Mouse (Mus musculus) bone marrow, adult 2 months (tissue): ENCODE data around the gene Phactr2. TPM values are rescaled to one million over a fixed set of nuclear protein-coding genes. Genes with fewer than 3 reads are reported as not detected.

Experiments
- H3K27ac ChIP-seq: fragments of 200-500 bp; 2 replicates; pipeline ENCODE4 v1.5.1; 2012; ENCODE audit warnings: low read depth, mild to moderate bottlenecking, control low read depth, inconsistent platforms, low read length; ENCODE audit not compliant: control insufficient read depth, poor library complexity, insufficient read depth
- H3K4me1 ChIP-seq: fragments of 200-500 bp; 2 replicates; pipeline ENCODE4 v1.6.1; 2011; ENCODE audit warnings: low read length; ENCODE audit not compliant: control insufficient read depth, insufficient read depth
- H3K4me3 ChIP-seq: fragments of 200-500 bp; replicated peaks from 2 replicates; pipeline ENCODE3; 2011; ENCODE audit warnings: mild to moderate bottlenecking, low read depth, low read length, control low read depth; ENCODE audit not compliant: control insufficient read depth
- CTCF ChIP-seq: fragments of 200-500 bp; IDR thresholded peaks from 2 replicates; pipeline ENCODE4 v1.5.1; 2011; ENCODE audit warnings: low read length, control low read depth; ENCODE audit not compliant: control insufficient read depth, insufficient read depth
- POLR2A ChIP-seq: fragments of 200-500 bp; IDR thresholded peaks from 2 replicates; pipeline ENCODE4 v1.6.1; 2011; ENCODE audit warnings: low read depth, mild to moderate bottlenecking, control low read depth, low read length, borderline replicate concordance; ENCODE audit not compliant: control insufficient read depth
- WGBS: fragments of 180-500 bp; shearing (Covaris S2); methylation state at CpG from one replicate; pipeline ENCODE4 v1.1.7; 2018; 5-methylcytosine and 5-hydroxymethylcytosine counted together
- polyA plus RNA-seq: library from polyadenylated mRNA; stranded (reverse); fragments of >200 nt; gene quantifications from 2 replicates; pipeline ENCODE4 v1.2.4, GENCODE M21; 2011; ENCODE audit warnings: low replicate concordance; ENCODE audit not compliant: missing spikeins, insufficient read depth, insufficient read length

Gene Phactr2
- polyA plus RNA-seq, 1 experiment, result 12.8 TPM

DNA sequence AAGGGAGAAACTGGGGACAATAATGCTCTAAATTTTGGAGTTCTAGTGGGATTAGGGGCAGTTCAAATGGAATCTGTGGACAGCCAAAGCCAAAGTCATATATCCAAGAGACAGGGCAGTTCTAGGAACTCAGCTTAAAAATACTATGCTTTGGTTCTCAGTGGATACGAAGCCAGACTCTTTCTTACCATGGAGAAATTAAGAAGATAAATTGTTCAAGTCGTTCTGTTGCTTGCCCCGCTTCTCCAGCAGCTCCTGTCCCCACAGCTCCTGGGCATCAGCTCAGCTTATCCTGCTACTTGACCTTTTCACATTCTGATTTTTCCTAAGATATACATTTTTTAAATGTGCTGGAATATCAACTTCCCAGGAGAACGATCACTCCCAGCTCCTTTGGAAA lies 80.2 kb downstream of the Phactr2 start:
- Histone ChIP-seq H3K27ac (no peak overlapping the region), H3K4me3 (no peak overlapping the region), H3K4me1 (no peaks in the 10 kb centered on the region)
- TF ChIP-seq POLR2A (no peak), CTCF (no peak)
- WGBS, result 78% methylated on average over 4 of the region's 4 CpGs

DNA sequence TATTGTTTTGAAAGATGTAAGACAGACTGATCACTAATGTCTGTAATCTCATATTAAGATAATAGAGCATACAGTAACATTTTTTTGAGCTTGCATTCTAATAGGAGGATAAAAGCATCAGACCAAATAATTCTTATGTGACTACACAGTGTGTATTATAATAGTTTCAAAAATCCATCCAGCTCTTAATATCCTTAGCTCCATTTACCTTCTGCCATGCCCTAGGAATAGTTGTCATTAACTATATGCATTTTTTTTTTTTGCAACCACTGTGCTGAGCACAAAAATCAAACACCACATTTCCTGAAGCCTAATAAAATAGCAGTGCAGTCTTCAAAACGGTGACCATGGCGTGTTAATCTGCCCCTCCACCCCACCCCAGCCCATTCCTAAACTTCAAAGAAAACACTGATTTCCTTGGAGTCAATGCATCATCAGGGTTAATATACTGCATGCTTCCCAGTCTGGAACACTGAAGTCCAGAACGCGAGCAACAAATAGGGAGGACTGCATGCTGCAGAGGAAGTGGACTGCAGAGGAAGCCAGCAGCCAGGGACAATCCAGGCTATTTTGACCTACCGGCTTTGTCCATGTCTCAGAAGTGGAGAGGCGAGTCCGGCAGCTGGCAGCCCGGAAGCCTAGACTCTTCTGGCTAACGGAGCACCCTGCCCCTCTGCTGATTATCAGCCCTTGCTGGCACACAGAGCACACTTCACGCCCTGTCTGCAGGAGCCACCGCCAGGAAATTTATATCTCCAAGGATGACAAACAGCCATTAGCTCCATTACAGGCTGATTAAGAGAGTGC lies 85.9 kb downstream of the Phactr2 start:
- Histone ChIP-seq H3K4me3 (no peak overlapping the region), H3K27ac (no peak overlapping the region), H3K4me1 (no peaks in the 10 kb centered on the region)
- WGBS, result 37% methylated on average over 11 of the region's 11 CpGs
- TF ChIP-seq POLR2A (no peak), CTCF (no peak)

DNA sequence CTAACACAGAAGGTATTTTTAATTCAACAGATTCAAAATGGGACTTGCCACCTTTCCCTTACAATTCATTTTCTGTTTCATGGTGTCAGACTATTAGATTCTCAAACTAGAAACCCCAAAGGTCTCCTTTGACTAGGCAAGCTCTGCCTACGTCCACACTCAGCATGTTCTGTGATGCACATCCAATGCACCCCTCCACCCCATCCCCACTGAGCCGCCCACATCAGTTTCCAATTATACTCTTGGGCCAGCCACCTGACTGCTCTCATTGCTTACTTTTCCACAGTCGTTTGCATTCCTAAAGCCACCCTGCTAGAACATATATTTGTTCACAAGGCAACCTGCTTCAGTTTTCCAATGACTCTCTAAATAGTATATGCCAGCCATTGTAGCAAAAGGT lies 89.3 kb downstream of the Phactr2 start:
- Histone ChIP-seq H3K4me3 (no peak overlapping the region), H3K4me1 (no peaks in the 10 kb centered on the region), H3K27ac (no peak overlapping the region)
- no peak for TF ChIP-seq POLR2A
- TF ChIP-seq CTCF, result no peak
- WGBS, result 75% methylated on average over 3 of the region's 3 CpGs

DNA sequence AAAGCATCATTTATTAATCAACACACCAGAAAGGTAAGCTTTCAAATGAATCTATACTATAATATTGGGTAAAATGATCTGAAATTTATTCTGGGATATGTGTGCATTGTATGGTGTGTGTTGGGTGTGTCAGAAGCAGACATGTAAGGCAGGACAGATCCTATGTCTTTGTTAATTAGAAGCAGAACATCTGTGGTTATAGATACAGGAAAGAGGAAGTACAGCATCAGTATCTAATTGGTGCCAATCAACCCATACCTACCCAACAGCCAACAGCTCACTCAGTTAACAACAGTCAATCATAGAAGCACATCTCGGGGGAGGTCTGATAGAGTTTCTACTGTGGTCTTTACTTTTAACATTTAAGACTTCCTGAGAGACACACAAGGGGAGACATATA lies 96.3 kb downstream of the Phactr2 start:
- Histone ChIP-seq H3K4me1 (no peaks in the 10 kb centered on the region; the same call in 1 of the 2 replicates), H3K4me3 (no peak overlapping the region), H3K27ac (no peak overlapping the region)
- WGBS, result 58% methylated on average over 1 of the region's 1 CpGs
- TF ChIP-seq CTCF (no peak), POLR2A (no peak)

DNA sequence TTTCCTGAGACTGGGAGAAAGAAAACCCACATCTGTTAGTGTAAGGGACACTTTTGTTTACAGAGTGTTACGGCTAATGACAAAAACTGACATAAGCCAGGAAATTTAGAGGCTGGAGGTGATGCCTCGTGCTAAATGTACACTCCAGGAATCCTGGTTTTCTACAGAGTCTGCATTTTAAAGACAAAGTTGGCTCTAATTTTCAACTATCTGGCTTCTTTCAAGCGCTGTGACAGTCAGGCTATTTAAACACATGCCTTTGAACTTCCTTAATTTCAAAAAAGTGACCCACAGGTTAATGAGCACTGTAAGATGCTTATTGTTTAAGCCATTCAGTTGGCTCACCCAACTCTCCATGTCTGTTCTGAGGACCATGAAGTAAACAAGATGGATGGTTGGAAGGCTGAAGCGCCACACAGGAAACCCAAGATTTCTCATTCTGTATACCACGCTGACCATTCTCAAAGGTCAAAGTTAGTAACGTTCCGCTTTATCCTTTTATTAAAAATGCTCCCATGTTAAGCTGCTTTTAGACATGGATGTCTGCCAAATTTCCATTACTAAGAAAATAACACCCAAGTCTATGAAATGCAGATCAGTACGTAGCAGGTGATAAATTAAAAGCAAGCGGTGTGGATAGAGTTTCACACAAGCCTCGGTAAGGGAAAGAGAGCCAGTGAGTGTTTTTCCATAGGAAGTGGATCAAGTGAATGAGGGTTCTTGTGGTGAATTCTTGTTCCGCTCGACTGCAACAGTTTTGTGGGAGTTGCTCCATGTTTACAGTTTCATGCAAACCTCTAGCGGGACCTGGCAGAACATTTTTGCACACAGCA lies 97.6 kb downstream of the Phactr2 start:
- WGBS, result 72% methylated on average over 13 of the region's 13 CpGs
- no peak for TF ChIP-seq CTCF
- no peak for TF ChIP-seq POLR2A
- Histone ChIP-seq H3K27ac (no peak overlapping the region), H3K4me1 (no peaks in the 10 kb centered on the region; the same call in 1 of the 2 replicates), H3K4me3 (no peak overlapping the region)

DNA sequence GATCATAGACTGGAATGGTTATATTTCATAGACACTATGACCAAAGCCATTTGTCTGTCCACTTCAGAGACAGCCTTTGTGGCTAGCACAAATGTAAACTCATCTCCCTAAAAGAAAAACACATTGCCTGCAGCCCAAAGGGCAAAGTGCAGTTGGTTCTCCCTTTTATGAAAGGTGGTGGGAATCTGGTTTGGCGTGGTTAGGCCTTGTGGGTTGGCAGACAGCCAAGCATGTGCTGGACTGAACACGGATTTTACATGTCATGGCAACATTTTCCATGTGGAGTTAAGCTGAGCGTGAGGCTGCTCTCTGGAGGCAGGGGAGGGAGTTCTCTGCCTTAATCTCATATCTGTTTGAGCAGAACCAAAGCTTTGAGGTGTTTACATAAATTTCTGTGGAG lies 98.4 kb downstream of the Phactr2 start:
- TF ChIP-seq CTCF (no peak), POLR2A (no peak)
- no peak overlapping the region for H3K27ac ChIP-seq
- WGBS, result 30% methylated on average over 3 of the region's 3 CpGs
- no peak overlapping the region for H3K4me3 ChIP-seq
- no peaks in the 10 kb centered on the region; the same call in 1 of the 2 replicates for H3K4me1 ChIP-seq

DNA sequence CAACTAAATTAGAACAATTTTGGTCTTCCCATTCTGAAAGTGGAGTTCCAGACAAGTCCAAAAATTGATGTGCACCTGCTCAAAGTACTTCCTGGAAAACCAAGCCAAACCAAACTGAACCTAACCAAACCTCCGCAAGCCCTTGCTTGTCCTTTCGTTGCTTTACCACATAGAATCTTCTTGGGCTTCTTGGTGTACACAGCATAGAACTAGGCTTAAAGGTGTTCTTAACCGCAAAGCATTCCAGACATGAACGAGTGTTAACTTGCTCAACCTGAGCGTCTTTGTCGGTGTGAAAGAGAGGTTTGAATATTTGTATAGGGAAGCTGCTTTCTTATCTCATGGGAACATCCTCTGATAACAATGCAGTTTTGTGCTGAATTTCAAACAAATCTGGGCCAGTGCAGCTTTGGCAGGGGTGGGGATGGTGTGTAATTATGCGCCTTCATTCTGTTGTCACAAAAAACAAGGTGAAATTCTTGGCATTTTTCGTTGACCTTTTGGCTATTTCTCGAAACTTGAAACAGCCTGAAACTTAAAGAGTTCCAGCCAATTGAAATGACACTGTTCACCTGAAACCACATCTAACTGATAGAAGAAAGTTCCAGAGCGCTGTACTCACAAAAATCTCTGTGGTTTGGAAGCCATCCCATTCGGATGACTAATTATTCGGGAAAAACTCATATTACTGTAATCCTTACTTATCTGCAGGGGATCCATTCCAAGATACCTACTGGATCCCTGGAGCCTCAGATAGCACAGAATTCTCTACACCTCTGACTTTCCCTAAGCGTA lies 104.4 kb downstream of the Phactr2 start:
- Histone ChIP-seq H3K4me3 (no peak overlapping the region), H3K4me1 (no peaks in the 10 kb centered on the region), H3K27ac (no peak overlapping the region)
- TF ChIP-seq POLR2A (no peak), CTCF (no peak)
- WGBS, result 67% methylated on average over 13 of the region's 13 CpGs

DNA sequence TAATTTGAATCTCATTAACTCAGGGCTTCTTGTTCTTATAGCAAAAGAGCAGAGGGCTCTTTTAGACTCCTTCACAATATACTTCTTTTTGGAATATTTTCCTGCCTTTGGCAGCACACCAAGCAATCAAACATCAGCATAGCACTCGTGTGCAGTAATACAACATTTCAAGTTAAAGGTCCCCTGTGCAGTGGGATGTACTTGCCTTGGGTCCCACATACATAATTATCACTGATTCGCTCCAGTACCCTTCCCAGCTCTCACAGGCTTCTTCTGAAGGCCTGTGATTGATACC lies 110.0 kb downstream of the Phactr2 start:
- no peak for TF ChIP-seq CTCF
- TF ChIP-seq POLR2A, result no peak
- 77% methylated on average over 2 of the region's 2 CpGs for WGBS

More for the DNA sequence above, 110.0 kb downstream of the Phactr2 start:
- Histone ChIP-seq H3K4me3 (no peak overlapping the region), H3K27ac (no peak overlapping the region), H3K4me1 (no peaks in the 10 kb centered on the region)
